Mouse (Mus musculus): ENCODE results near the gene Rab39b. TPM values are rescaled to one million over a fixed set of nuclear protein-coding genes. Genes with fewer than 3 reads are reported as not detected.

Rab39b gene
- under 0.01 and 0.09 TPM in 2 replicates for total RNA-seq (2014; rRNA removed)
- polyA plus RNA-seq (2012; rRNA removed), result not detected in 2 replicates

DNA sequence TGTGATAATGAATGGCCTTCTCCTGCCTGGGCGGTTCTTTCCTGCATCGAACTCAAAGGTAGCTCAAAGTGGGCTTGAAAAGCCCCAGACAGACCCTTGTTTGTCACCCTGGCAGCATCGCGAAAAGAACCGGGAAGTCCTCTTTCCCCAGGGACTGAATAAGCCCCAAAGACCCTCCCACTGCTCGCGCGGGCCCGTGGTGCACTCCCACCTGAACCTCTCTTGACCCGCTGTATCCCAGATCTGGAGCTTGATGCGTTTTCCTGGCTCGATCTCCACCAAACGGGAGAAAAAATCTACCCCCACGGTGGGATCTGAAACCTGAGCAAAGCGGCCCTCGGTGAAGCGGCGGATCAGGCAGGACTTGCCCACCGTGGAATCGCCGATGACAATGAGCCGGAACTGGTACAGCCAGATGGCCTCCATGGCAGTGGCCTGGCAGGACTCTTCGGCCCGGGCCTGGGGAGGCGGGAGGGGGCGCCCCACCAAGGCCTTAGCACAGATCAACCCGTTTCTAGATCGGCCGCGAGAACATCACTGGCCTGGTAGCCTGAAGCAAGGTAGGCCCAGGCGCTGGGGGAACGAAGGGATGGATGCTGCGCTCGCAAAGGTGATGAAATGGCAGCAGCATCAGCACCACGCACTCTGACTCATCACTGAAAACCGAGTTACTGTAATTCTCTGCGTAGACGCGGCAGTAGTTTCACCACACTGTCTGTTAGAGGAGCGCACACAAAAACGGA is at the start of gene Rab39b:
Gene Rab39b (minus strand): TSS at position 650 of the 743 bp plus-strand sequence.
- no peak for TF ChIP-seq POLR2A (IDR thresholded peaks at IDR 0.05; ENCODE audit: extremely low read depth, insufficient read depth, low read length)
- no peak for TF ChIP-seq CTCF (IDR thresholded peaks at IDR 0.05; ENCODE audit: low read depth, low read length)
- DNase-seq (ENCODE audit: extremely low read depth, low read depth, low spot score), result no peak
- no peaks in the 10 kb centered on the region for H3K79me2 ChIP-seq (ENCODE audit: control insufficient read depth, insufficient read depth, low read length)
- H3K27ac ChIP-seq (replicated peaks; ENCODE audit: insufficient read depth, low read depth, low read length), result no peak within 1 kb of the TSS
- H3K27me3 ChIP-seq (ENCODE audit: control insufficient read depth, insufficient read depth, low read length), result no peaks in the 10 kb centered on the region
- no peaks in the 10 kb centered on the region for H3K4me1 ChIP-seq (ENCODE audit: control insufficient read depth, insufficient read depth, low read length)
- no peak within 1 kb of the TSS for H3K9ac ChIP-seq (ENCODE audit: low read depth, low read length)
- 6% methylated on average over 39 of the region's 41 CpGs for WGBS
- peak within 1 kb of the TSS; percentile 40 for H3K4me3 ChIP-seq (ENCODE audit: insufficient read depth, low read depth, low read length)
- H3K36me3 ChIP-seq (ENCODE audit: control insufficient read depth, insufficient read depth, low read length), result no peaks in the 10 kb centered on the region

DNA sequence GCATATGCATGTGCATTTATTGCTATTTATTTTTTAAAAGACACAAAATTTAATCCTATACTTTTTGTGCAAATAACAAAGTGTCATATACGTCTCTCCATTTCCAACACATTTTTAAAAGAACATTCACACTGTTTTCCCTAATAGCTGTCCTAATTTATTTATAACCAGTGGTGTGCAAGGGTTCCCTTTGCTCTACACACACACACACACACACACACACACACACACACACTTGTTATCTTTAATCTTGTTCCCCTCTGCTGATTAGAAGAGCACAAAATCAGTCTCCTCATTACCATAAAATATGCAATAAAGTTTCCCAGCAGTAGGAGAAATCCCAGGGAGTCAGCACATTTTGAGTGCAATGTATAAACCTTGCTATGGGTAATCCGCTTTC is 508 bp upstream of the Rab39b start:
- WGBS, result 85% methylated on average over 2 of the region's 2 CpGs
- H3K36me3 ChIP-seq (ENCODE audit: control insufficient read depth, insufficient read depth, low read length), result no peaks in the 10 kb centered on the region

More for the DNA sequence above, 508 bp upstream of the Rab39b start:
- TF ChIP-seq POLR2A (IDR thresholded peaks at IDR 0.05; ENCODE audit: extremely low read depth, insufficient read depth, low read length) (no peak), CTCF (IDR thresholded peaks at IDR 0.05; ENCODE audit: low read depth, low read length) (no peak)
- no peak for DNase-seq (ENCODE audit: extremely low read depth, low read depth, low spot score)
- Histone ChIP-seq H3K4me1 (ENCODE audit: control insufficient read depth, insufficient read depth, low read length) (no peaks in the 10 kb centered on the region), H3K4me3 (ENCODE audit: insufficient read depth, low read depth, low read length) (no peak overlapping the region), H3K9ac (ENCODE audit: low read depth, low read length) (no peak overlapping the region), H3K27ac (replicated peaks; ENCODE audit: insufficient read depth, low read depth, low read length) (no peak overlapping the region), H3K27me3 (ENCODE audit: control insufficient read depth, insufficient read depth, low read length) (no peaks in the 10 kb centered on the region), H3K79me2 (ENCODE audit: control insufficient read depth, insufficient read depth, low read length) (no peaks in the 10 kb centered on the region)

Other genes starting within 250 kb of the Rab39b start
- 5.6 and 6.8 TPM in 2 replicates for gene Fundc2, start 195.8 kb downstream of the Rab39b start, total RNA-seq (2014; rRNA removed)
- 1.1 and 1.2 TPM in 2 replicates for gene Fundc2, start 195.8 kb downstream of the Rab39b start, polyA plus RNA-seq (2012; rRNA removed)
- gene F8, start 195.6 kb downstream of the Rab39b start, total RNA-seq (2014; rRNA removed), result 21.3 and 32.5 TPM in 2 replicates
- 0.57 and 1.6 TPM in 2 replicates for gene F8, start 195.6 kb downstream of the Rab39b start, polyA plus RNA-seq (2012; rRNA removed)
- gene Cmc4, start 161.6 kb downstream of the Rab39b start, total RNA-seq (2014; rRNA removed), result 4.6 and 5.0 TPM in 2 replicates
- 2.2 and 2.9 TPM in 2 replicates for gene Cmc4, start 161.6 kb downstream of the Rab39b start, polyA plus RNA-seq (2012; rRNA removed)
- 8.8 and 9.5 TPM in 2 replicates for gene Mtcp1, start 161.6 kb downstream of the Rab39b start, total RNA-seq (2014; rRNA removed)
- 1.7 and 2.1 TPM in 2 replicates for gene Mtcp1, start 161.6 kb downstream of the Rab39b start, polyA plus RNA-seq (2012; rRNA removed)
- gene Brcc3, start 161.6 kb downstream of the Rab39b start, total RNA-seq (2014; rRNA removed), result 14.0 and 14.6 TPM in 2 replicates
- gene Brcc3, start 161.6 kb downstream of the Rab39b start, polyA plus RNA-seq (2012; rRNA removed), result 8.7 and 9.1 TPM in 2 replicates
- gene Vbp1, start 63.9 kb downstream of the Rab39b start, total RNA-seq (2014; rRNA removed), result 15.2 and 18.4 TPM in 2 replicates
- 1.2 TPM in 2 replicates for gene Vbp1, start 63.9 kb downstream of the Rab39b start, polyA plus RNA-seq (2012; rRNA removed)